Mouse (Mus musculus) megakaryocyte, embryonic 14.5 days (primary cell): ENCODE measurements around the gene Mum1.

Experiments
- FLI1 ChIP-seq: IDR thresholded peaks from 2 replicates; pipeline ENCODE4 v1.6.1; 2012; ENCODE audit warnings: low read length, inconsistent platforms, mixed read lengths
- GATA1 ChIP-seq: IDR thresholded peaks from 3 replicates; pipeline ENCODE4 v1.6.1; 2012; ENCODE audit warnings: mixed read lengths, low read length, inconsistent platforms, borderline replicate concordance

DNA sequence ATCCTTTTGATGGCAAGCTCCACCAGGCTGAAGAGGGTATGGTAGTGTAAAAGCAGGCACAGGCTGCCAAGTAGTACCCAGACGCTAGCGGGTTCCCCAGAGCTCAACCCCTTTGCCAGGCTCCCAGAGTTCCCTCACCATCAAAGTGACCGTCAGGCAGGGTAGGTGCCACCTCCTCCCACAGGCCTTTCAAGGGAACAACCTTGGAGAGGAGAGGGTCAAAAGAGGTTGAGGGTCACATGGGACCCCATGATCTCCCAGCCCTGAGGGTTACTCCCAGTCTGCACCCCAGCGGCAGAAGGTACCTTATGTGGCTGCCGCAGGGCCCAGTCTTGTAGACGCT, 33.2 kb downstream of the Mum1 start:
- no peak for TF ChIP-seq GATA1
- no peak for TF ChIP-seq FLI1
